Mouse (Mus musculus) c-Kit-positive CD71-negative TER-119-negative erythroid progenitor cells, embryonic 14.5 days (primary cell): ENCODE measurements around the gene Lsg1.

Experiments used
- DNase-seq: peaks from one replicate; pipeline ENCODE4 v3.0.0-alpha.2; 2013; ENCODE audit warnings: low read depth

Lsg1 gene

DNA sequence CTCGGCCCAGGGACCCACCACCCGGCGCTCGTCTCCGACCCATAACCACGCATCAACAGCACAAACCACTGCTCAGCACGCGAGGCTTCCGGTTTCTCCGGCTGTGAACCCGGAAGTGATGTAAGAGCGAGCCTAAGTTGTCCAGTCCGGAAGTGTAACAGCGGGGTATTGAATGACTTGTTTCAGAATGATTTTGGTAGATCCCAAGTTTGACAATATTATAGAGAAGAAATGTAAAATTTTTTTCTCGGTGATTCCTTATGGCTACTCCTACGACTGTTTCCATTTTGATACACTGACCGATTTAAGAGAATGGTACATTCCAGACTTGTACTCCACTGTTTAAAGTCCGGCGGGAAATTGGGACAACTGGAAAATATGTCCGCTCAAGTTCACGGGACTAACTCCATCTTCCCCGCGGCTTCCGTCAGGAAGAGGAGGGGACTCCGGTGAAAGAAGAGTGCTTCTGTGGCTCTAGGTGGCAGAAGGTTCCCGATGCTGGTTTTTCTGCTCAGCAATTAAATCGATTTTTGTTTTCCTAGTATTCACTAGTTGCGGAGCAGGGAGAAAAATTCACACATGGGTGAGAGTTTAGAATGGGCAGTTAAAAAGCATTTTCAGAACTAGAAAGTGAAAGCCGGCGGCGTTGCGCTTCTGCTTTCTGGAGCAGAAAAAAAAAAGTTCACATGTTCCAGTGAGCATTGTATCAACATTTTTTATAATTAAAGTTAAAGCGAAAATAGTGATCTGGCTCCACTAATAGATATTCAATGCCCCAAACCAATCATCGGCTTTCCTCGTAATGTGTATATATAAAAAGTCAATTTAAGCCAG, at the start of gene Lsg1:
Lsg1 (minus strand) TSS at position 99 of the 834 bp plus-strand sequence.
- DNase-seq: peak; percentile 95

DNA sequence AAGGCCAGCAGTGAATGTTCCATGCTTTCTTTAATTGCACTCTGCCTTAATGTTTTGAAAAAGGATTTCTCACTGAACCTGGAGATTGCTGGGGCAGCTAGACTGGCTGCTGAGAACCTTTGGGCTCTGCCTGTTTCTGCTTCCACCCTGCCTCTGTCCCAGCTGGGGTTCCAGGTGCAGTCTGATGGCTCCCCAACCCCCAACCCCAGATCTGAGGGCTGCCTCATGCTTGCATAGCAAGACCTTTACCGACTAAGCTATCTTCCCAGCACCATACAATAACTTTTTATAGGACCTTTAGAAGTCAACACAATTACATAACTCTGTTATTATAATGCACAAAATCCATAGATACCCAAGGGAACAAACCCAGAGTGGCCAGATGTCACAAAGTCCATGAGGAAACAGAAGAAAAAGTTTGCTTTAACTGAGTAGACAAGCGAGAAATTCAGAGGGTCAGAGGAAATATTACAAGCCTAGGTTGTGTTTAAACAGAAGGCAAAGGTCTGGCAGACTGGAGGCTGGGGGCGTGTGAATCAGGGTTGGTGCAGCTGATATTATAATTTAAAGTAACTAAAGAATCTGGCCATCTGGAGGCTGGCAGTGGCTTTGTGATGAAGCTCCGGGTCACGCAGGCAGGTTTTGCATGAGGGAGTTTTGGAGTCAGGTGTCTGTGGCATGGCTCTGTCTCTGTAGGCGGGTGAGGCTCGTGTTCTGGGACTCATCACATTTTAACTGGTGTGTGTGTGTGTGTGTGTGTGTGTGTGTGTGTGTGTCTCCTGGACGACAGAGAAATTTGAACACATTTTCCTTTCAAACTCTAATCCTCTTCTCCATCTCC, 46.7 kb upstream of the Lsg1 start:
- no peak for DNase-seq

DNA sequence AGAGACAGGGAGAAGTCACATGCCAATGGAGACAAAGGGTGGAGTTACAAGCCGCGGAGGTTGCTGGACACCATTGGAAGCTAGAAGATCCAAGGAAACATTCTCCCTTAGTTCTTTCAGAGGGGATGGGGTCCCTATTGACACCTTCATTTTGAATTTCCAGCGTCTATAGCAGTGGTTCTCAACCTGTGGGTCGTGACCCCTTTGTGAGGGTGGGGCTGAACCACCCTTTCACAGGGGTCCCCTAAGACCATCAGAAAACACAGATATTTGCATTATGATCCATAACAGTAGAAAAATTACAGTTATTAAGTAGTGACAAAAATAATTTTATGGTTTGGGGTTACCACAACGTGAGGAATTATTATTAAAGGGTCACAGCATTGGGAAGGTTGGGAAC, 42.1 kb upstream of the Lsg1 start:
- DNase-seq: no peak

DNA sequence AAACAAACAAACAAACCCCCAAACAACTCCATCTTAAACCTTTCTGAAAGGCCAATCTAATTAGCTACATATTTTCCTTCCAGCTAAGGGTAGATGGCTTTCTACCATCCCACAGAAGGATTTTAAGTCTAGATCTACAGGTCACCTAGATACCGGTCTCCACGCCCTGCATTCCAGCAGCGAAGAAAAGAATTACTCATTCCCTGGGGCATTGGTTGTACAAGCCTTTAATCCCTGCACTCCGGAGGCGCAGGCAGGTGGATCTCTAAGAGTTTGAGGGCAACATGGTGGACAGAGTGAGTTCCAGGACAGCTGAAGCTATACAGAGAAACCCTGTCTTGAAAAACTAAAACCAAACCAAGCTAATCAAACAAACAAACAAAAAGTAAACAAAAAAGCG, 41.0 kb upstream of the Lsg1 start:
- no peak for DNase-seq

DNA sequence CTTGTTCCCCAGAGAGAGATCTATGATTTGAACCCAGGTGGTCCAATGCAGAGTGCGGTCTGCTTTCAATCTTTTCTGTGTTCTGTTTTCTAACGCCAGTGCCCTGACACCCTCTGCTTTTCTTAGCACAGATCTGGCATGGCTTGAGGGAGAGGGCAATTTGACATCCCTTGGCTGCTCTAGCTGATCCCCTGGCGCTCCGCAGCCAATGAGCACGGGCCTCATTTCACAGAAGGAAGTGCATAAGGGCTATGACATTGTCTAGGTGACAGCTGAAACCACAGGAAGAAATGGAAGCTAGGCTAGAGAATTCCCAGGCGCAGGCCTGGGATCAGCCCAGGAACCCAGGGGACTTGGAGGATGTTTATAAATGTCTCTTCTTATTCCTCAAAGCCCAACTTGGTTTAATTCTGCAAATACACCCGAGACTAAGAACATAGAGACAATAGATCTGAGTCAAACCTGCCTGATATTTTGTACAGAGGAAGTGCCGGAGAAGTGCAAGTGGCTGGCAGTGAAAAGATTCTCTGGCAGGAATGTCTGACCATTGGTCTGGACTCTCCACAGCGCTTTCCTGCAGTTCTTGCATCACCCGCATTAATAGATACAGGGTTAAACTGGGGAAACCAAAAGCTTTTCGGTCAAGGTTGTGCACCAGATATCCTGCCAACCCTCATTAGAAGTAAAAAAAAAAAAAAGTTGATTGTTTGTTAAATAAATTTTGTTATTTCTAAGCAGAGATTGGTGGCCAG, 40.4 kb upstream of the Lsg1 start:
- DNase-seq: no peak

DNA sequence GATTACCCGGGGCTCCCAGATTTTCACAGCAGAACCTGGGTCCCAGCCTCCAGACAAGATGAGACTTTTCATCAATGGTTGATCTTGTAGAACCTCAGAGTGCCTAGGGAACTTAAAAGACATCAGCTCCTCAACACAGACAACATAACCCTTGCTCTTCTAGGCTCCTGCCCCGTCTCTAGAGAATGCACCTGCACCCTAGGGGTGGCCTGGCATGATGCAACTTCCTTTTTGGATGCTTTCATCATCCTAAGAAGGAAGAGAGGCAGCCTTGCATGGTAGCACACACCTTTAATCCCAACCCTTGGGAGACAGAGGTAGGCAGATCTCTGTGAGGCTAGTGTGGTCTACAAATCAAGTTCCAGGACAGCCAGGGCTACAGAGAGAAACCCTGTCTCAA, 37.2 kb upstream of the Lsg1 start:
- no peak for DNase-seq

DNA sequence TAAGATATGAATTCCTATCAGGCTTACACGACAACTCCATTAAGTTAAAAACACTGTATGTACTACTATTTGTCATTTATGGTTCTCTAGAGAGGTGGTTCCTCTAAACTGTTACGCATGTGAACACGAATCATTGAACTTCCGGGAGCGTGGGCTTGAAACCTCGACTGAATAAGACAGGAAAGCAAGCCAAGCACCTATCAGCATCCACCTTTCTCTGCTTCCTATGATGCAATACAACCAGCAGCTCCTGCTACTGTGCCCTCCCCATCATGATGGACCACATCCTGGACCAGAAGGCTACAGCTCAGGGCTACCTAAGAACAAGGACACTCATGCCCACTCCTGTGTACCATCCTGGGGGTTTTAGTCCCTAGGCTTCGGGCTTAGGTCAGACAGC, 36.3 kb upstream of the Lsg1 start:
- DNase-seq: no peak

DNA sequence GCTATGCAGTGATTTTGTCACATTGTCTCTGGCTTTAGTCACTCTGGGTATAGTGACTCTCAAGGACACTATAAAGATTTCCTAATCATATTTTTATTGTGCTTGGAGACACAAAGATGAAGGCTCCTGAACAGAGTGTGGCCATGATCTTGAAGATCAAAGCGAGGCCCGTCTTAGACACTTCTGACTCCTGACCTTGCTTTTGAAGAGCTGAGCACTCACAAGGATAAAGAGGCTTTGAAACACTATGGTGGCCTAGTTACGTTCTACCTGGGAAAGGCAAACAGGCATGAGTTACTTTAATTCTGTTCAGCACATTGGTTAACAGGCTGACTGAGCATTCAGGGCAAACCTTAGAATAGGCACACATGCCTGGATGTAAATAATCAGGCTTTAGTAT, 28.9 kb upstream of the Lsg1 start:
- DNase-seq: no peak

DNA sequence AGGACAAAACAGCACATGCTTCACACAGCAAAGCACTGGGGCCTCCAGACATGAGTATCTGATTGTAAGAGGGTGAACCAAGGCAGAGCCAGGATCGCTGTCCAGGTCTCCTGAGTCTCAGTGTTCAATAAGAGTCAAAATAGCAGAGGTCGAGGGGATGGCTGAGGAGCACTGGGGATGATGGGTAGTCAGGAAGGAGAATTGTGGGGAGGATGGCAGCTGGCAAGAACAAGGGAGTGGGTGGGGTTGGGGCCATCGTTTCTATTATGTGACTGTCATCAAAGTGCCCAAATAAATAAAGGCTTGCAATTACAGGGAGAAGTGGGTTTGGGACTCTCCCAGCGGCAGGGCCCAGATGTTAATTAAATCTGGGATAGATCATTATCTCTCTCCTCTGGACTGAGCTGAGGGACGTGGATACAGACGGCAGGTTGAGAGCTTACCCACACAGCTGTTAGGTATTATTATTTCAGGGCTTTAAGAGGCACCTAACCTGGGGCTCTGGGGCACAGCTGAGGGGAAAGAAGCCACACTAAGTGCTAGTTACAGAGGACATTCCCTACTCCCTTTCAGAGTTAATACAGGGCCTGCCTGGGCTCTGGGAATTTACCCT, 27.4 kb upstream of the Lsg1 start:
- DNase-seq: no peak

DNA sequence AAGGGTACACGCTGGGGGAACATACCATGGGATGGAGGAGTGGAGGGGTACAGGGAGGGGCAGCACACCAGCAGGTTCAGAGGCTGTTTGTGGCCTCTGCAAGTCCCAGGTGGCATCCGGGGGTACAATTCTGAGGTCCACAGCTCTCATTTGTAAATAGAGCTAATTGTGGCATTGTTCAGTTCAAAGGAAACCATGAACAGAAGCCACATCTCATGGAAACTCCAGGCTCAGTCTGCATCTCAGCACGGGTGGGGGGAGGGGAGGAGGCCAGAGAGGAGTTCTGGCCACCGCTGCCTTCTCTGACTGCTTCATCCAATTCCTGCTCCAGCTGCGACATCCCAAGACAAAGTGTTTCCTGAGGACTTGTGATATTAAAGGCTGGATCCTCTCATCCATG, 26.7 kb upstream of the Lsg1 start:
- DNase-seq: no peak

DNA sequence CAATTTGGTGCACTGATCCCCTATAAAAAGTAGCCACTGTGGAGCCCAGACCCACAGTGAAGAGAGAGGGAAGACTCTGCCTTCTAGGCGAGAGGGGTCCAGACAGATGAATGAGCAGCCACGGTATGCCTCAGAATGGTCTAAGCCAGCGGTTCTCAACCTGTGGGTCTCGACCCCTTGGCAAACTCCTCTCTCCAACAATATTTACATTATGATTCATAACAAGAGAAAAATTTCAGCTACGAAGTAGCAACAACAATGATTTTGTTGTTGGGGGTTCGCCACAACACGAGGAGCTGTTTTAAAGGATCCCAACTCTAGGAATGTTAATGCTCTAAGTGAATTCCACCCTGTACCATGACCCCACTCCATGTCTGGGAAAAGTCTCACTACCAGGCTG, 25.7 kb upstream of the Lsg1 start:
- no peak for DNase-seq

DNA sequence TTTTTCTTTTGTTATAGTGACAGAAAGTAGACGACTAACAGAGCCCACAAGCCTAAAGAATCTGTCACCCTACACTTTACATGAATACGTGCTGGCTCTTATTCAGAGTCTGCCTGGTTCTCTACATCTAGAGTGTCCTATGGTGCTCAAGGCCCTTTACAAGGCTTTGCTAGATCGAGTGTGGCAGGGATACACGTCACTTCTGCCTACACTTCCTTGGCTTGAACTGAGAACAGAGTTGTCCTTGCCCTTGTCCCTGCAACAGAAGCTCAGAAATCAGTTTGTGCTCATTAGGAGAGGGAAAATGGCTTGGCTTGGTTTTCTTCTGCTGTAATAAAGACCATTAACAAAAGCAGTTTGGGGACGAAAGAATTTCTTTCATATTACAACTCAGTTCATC, 23.9 kb upstream of the Lsg1 start:
- DNase-seq: no peak

DNA sequence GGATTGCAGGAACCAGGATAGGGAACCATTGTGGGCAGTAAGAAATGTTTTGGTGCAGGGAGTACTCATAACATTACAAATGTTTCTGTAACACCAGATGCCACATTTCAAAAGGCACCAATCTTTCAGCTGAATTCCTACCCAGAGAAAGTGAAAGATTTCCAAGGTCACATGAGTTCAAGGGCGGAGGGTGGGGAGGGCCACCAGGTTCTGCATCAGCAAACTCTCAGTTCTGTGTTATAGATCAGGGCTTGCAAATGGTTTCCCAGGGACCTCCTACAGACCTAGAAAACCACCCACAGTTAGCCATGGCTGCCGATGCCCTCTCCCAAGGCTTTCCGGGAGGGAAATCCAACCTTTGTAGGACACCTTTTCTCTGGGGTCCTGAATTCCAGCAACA, 20.5 kb upstream of the Lsg1 start:
- DNase-seq: no peak

DNA sequence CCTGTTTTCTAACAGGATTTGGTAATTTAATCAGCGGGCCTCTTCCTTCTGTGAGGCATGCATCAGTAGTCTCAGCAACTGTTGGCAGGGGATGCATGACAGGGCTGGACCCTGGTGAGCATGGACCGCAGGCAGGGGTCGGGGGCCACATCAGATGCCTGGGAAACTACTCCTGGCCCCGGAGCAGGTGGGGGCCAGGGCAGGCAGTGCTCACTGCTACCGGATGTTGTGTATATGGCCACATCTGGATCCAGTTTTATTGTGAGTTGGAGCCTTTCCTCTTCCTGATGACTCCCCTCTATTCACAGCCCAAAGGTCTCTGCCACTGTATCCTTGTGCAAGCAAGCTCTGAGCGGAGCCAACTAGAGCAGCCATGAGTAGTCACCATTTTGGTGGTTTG, 18.1 kb upstream of the Lsg1 start:
- DNase-seq: no peak

DNA sequence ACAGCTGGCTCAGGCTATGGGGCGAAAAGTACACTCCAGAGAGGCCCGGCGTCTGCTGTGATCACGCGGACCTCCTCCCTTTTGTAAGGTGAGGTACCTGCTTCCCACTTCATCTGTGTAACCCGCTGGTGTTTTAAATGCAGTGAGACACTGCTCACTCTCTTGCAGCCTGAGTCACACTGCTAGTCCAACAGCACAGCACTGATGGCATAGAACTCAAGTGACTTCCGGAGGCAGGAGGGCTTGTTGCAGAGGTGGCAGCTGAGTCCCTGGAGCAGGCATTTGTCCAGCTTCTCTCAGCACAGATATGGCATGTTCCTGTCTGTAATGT, 17.4 kb upstream of the Lsg1 start:
- DNase-seq: no peak

DNA sequence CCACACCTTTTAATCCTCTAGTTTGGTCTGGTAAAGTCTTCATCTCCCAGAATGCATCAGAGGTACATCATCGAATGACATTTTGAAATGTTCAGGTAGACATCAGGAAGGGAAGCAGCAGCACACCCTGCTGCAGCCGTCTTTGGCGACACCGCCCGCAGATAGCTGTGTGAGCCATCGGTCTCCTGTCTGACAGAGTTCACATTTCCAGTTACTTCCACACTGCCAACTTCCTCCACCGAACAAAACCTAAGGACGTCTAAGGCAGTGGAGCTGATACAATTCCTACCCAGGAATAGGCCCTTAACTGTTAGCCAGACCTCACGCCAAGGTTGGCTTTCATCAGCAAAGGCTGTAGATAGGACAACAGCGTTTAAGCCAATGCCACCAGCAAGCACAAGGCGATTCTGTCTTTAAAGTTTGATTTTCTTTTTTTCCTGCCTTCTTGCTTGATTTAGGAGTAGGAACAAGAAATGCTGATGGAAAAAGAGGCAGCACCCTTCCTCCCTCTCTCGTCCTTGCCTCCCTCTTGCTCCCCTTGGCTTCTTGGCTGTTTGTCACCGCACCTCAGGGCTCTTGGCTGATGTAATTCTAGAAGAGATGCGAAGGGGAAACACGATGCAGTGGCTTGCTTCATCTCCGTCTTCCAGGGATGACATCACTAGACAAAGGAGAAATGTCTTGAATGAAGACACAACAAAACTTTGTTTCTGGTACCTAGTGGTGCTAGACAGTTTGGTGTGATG, 16.8 kb upstream of the Lsg1 start:
- DNase-seq: no peak

DNA sequence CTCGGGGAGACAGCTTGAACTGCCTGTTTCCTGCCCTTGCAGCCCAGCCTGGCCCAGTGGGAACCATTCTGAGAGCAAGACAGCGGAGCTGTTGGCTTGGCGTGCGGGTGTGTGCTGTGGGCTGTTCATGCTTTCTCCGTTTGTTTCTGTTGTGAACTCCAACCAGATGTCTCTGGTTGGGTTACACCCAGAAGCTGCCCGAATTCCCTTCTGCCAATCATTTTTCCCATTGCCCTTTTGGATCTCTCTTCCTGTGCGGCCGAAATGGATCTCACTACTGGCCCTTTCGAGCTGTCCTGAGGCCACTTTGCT, 16.1 kb upstream of the Lsg1 start:
- no peak for DNase-seq

DNA sequence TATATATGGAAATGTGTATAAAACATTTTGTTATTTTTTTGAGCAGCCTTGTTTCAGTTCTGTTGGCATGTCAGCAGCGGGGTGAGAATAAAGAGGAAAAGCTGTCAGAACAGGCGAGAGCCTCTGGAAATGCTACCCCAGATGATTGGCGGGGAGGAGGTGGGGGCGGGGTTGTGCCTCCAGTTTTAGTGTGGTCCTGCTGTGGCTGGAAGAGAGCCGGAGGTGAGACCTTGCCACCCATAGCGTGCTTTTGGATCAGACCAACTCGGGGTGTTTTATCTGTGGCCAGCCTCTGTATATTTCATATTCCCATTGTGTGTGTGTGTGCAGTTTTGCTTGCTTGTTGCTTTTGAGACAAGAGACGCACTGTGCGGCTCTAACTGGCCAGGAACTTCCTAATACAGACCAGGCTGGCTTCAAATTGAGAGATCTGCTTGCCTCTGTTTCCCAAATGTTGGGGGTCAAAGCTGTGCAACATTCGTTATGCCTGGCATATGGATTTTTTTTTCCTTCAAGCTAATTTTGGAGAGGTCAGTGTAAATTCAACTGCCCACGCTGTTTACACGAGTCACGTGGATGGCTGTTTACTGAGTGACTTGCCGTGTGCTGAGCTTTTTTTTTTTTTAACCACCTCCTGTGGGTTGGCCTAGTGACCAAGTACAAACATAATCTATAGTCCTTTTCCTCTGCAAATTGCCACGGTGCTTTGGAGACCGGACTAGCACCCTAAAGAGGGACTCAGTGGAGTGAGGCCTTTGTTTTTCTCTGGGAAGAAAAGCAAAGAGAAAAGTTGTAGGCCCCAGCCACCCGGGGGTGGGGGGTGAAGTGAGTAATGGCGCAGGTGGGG, 15.5 kb upstream of the Lsg1 start:
- DNase-seq: no peak

DNA sequence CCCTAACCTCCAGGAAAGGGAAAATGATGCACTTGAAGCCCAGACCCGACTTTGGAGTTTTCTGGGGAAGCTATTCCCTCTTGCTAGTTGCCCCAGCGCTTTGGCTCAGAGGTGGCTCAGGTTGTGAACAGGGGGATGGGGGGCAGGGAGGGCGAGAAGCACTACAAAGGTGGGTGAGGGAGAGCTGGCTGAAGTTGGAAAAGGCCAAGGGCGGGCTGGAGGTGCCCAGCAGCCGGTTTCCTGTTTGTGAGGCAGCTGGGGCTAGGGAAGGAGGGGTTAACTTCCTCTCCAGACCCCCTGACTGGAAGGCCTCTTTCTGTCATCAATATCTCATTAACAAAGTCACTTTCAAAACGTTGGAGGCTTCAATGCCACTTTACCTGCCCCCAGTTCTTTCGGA, 14.6 kb upstream of the Lsg1 start:
- no peak for DNase-seq

DNA sequence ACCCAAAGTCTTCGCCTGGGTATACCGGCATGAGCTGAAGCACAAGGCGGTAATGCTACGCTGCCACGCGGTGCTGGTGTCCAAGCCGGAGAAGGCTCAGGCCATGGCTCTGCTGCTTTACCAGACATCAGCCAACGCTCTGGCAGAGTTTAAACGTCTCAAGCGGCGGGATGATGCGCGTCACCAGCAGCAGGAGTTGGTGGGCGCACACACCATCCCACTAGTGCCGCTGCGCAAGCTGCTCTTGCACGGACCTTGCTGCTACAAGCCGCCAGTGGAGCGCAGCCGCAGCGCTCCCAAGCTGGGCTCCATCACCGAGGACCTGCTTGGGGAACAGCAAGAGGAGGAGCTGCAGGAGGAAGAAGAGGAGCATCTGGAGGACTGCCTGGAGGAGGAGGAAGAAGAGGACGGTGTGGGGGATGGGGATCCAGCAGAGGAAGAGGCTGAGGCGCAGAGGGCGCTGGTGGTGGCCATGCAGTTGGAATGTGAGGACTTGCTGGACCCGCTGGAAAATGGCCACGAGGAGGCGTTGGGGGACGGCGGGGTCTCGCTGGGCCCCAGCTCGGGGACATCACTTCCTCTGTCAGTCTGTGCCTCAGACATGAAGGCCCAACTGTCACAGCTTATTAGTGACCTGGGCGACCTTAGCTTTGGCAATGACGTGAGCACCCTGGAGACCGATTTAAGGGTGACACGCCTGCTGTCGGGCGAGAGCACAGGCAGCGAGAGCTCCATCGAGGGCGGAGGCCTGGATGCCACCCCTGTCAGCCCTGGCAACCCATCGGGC, 13.8 kb upstream of the Lsg1 start:
- no peak for DNase-seq
